In genomic region chr17:58201148-58201547, GRCm38 (mm10) we compare ENCODE assay signal across 21 mouse cellular contexts.
"Had no signal": no experiment of that assay in that cellular context is flagged by ENCODE, and none has a peak within 500 bp of the region (broad histone marks: within the 10 kb centered on the region; RNA-seq: fewer than 3 reads in every experiment).

No protein-coding gene starts in this region.

- H3K4me2 ChIP-seq: lung, embryonic 15.5 days; midbrain, embryonic 11.5 days; midbrain, embryonic 13.5 days; midbrain, embryonic 15.5 days; neural tube, embryonic 13.5 days; neural tube, embryonic 15.5 days; stomach, embryonic 15.5 days had no signal

- H3K4me3 ChIP-seq: lung, embryonic 15.5 days; megakaryocyte, embryonic 14.5 days; midbrain, embryonic 13.5 days; midbrain, embryonic 15.5 days; myocyte; neural tube, embryonic 13.5 days; neural tube, embryonic 15.5 days; stomach, embryonic 15.5 days had no signal

- H3K9ac ChIP-seq: liver, postnatal 0 days; lung, embryonic 15.5 days; midbrain, embryonic 13.5 days; midbrain, embryonic 15.5 days; neural tube, embryonic 13.5 days; neural tube, embryonic 15.5 days; stomach, embryonic 15.5 days had no signal

- H3K9me3 ChIP-seq: lung, embryonic 15.5 days; megakaryocyte, embryonic 14.5 days; midbrain, embryonic 13.5 days; midbrain, embryonic 15.5 days; neural tube, embryonic 13.5 days; neural tube, embryonic 15.5 days; stomach, embryonic 15.5 days had no signal

- H3K27me3 ChIP-seq: lung, embryonic 15.5 days; megakaryocyte, embryonic 14.5 days; midbrain, embryonic 13.5 days; midbrain, embryonic 15.5 days; neural tube, embryonic 13.5 days; neural tube, embryonic 15.5 days; stomach, embryonic 15.5 days had no signal

- ATAC-seq: liver, postnatal 0 days; lung, postnatal 0 days; midbrain, embryonic 13.5 days; midbrain, embryonic 15.5 days had no signal

- H3K36me3 ChIP-seq: lung, embryonic 15.5 days; midbrain, embryonic 13.5 days; midbrain, embryonic 15.5 days; neural tube, embryonic 13.5 days; neural tube, embryonic 15.5 days; stomach, embryonic 15.5 days had no signal

- DNase-seq: liver, postnatal 0 days; lung, adult 2 months; lung, postnatal 14 days; lung, postnatal 36 days; retina, postnatal 1 day; right cerebral cortex, adult 18-20 months; right cerebral cortex, postnatal 25 days; thymus, adult 18-20 months; thymus, postnatal 14 days; thymus, postnatal 36 days had no signal

- H3K27ac ChIP-seq: lung, embryonic 15.5 days; macrophage; midbrain, embryonic 13.5 days; midbrain, embryonic 15.5 days; neural tube, embryonic 13.5 days; neural tube, embryonic 15.5 days; stomach, embryonic 15.5 days had no signal

- H3K4me1 ChIP-seq: lung, embryonic 15.5 days; megakaryocyte, embryonic 14.5 days; midbrain, embryonic 13.5 days; midbrain, embryonic 15.5 days; neural tube, embryonic 13.5 days; neural tube, embryonic 15.5 days; stomach, embryonic 15.5 days had no signal
